Mouse (Mus musculus) hindbrain, embryonic 16.5 days (tissue): ENCODE measurements around the gene Plcd3. TPM values are rescaled to one million over a fixed set of nuclear protein-coding genes. Genes with fewer than 3 reads are reported as not detected.

Source experiments
- ATAC-seq: fragments of 200-750 bp; cut with Nextera tagmentation; 2 replicates; pipeline ENCODE4 v1.8.0; 2017; ENCODE audit warnings: moderate TSS enrichment, moderate library complexity
- H3K27ac ChIP-seq: fragments of 300-500 bp; sonication (generic); 2 replicates; pipeline ENCODE4 v1.5.1; 2014; ENCODE audit warnings: low read depth, mild to moderate bottlenecking, control low read depth, low read length, moderate library complexity
- H3K27me3 ChIP-seq: fragments of 300-500 bp; sonication (generic); replicated peaks from 2 replicates; pipeline ENCODE4 v1.6.1; 2014; ENCODE audit warnings: low read length; ENCODE audit not compliant: control insufficient read depth, insufficient read depth
- H3K36me3 ChIP-seq: fragments of 300-500 bp; sonication (generic); 2 replicates; pipeline ENCODE4 v1.6.1; 2014; ENCODE audit warnings: mild to moderate bottlenecking, low read length, moderate library complexity, mixed read lengths; ENCODE audit not compliant: control insufficient read depth, insufficient read depth
- H3K4me1 ChIP-seq: fragments of 300-500 bp; sonication (generic); 2 replicates; pipeline ENCODE4 v1.6.1; 2014; ENCODE audit warnings: low read depth, low read length; ENCODE audit not compliant: control insufficient read depth, insufficient read depth
- H3K4me2 ChIP-seq: fragments of 300-500 bp; sonication (generic); 2 replicates; pipeline ENCODE4 v1.6.1; 2014; ENCODE audit warnings: mild to moderate bottlenecking, low read length, control low read depth, moderate library complexity
- H3K4me3 ChIP-seq: fragments of 300-500 bp; sonication (generic); 2 replicates; pipeline ENCODE4 v1.5.1; 2014; ENCODE audit warnings: mild to moderate bottlenecking, low read length, control low read depth, moderate library complexity
- H3K9ac ChIP-seq: fragments of 300-500 bp; sonication (generic); 2 replicates; pipeline ENCODE4 v1.6.1; 2014; ENCODE audit warnings: low read depth, mild to moderate bottlenecking, control low read depth, low read length, moderate library complexity
- H3K9me3 ChIP-seq: fragments of 300-500 bp; sonication (generic); 2 replicates; pipeline ENCODE4 v1.6.1; 2014; ENCODE audit warnings: mild to moderate bottlenecking, low read length, moderate library complexity; ENCODE audit not compliant: control insufficient read depth
- WGBS: fragments of 180-500 bp; shearing (Covaris S2); extraction: QIAGEN DNeasy Blood & Tissue Kit; methylation state at CpG from one replicate; pipeline ENCODE4 v1.1.7; 2014; 5-methylcytosine and 5-hydroxymethylcytosine counted together
- polyA plus RNA-seq: library from polyadenylated mRNA; unstranded; fragments of >200 nt; fragmentation: Nextera tagmentation; extraction: Ambion mirVana; gene quantifications from 2 replicates; pipeline ENCODE4 v1.2.1, GENCODE M21; 2015

Gene Plcd3
- polyA plus RNA-seq, 1 experiment from 2014 or later, result 4.9 TPM

GRCm38 (mm10) chr11:103058499-103059085, 42.9 kb downstream of the Plcd3 start:
- 73% methylated on average over 3 of the region's 3 CpGs for WGBS
- no peak overlapping the region for H3K27ac ChIP-seq
- H3K4me1 ChIP-seq, result no peaks in the 10 kb centered on the region
- H3K9ac ChIP-seq, result no peak overlapping the region
- no peak overlapping the region for H3K4me3 ChIP-seq
- ATAC-seq, result no peak
- no peaks in the 10 kb centered on the region for H3K27me3 ChIP-seq
- no peak overlapping the region for H3K4me2 ChIP-seq
- H3K9me3 ChIP-seq, result no peaks in the 10 kb centered on the region
- H3K36me3 ChIP-seq, result peaks cover 36% of the 10 kb centered on the region

- no peaks in the 10 kb centered on the region for H3K9me3 ChIP-seq
- no peaks in the 10 kb centered on the region for H3K27me3 ChIP-seq
- H3K4me1 ChIP-seq, result no peaks in the 10 kb centered on the region
- no peak overlapping the region for H3K27ac ChIP-seq
- peaks cover 34% of the 10 kb centered on the region for H3K36me3 ChIP-seq
- H3K4me3 ChIP-seq, result no peak overlapping the region
- ATAC-seq, result no peak
- WGBS, result 97% methylated on average over 7 of the region's 7 CpGs
- H3K9ac ChIP-seq, result no peak overlapping the region
- H3K4me2 ChIP-seq, result no peak overlapping the region
These were observed 44.8 kb downstream of the Plcd3 start for GRCm38 (mm10) chr11:103056636-103057035.

GRCm38 (mm10) chr11:103054798-103055197, 46.7 kb downstream of the Plcd3 start:
- Histone ChIP-seq H3K27ac (no peak overlapping the region), H3K36me3 (peaks cover 24% of the 10 kb centered on the region), H3K9ac (no peak overlapping the region), H3K27me3 (no peaks in the 10 kb centered on the region), H3K4me3 (no peak overlapping the region), H3K4me1 (no peaks in the 10 kb centered on the region), H3K9me3 (no peaks in the 10 kb centered on the region), H3K4me2 (no peak overlapping the region)
- WGBS, result 46% methylated on average over 6 of the region's 6 CpGs
- ATAC-seq, result no peak

- no peak overlapping the region for H3K9ac ChIP-seq
- 93% methylated on average over 18 of the region's 18 CpGs for WGBS
These were observed 48.0 kb downstream of the Plcd3 start for GRCm38 (mm10) chr11:103053191-103054076.

DNA sequence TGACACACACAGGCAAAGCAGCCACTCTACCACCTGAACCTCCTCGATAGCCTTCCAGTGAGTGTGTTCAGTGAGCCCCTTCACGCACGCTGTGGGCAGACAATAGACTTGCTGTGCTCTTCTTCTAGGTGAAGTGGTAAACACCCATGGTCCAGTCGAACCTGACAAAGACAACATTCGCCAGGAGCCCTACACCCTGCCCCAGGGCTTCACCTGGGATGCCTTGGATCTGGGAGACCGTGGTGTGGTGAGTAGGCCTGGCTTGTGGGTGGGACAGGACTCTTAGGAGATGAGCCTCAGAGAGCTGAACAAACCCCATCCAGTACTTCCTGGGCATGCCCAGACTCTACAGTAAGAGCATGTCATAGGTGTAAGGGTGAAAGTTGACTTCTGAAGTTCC, 49.4 kb downstream of the Plcd3 start:
- ATAC-seq, result no peak
- Histone ChIP-seq H3K9me3 (no peaks in the 10 kb centered on the region), H3K4me2 (no peak overlapping the region), H3K4me3 (no peak overlapping the region), H3K36me3 (peaks cover 3% of the 10 kb centered on the region; the same call in 1 of the 2 replicates), H3K4me1 (no peaks in the 10 kb centered on the region), H3K27ac (no peak overlapping the region), H3K27me3 (no peaks in the 10 kb centered on the region), H3K9ac (no peak overlapping the region)
- WGBS, result 89% methylated on average over 6 of the region's 6 CpGs

More at GRCm38 (mm10) chr11:103053191-103054076, 48.0 kb downstream of the Plcd3 start:
- Histone ChIP-seq H3K9me3 (no peaks in the 10 kb centered on the region), H3K27ac (no peak overlapping the region), H3K4me1 (no peaks in the 10 kb centered on the region), H3K36me3 (peaks cover 14% of the 10 kb centered on the region), H3K4me3 (no peak overlapping the region), H3K27me3 (no peaks in the 10 kb centered on the region), H3K4me2 (no peak overlapping the region)
- no peak for ATAC-seq

- Histone ChIP-seq H3K27ac (no peak overlapping the region), H3K4me2 (no peak overlapping the region), H3K27me3 (no peaks in the 10 kb centered on the region), H3K36me3 (peaks cover 5% of the 10 kb centered on the region), H3K9ac (no peak overlapping the region), H3K4me3 (no peak overlapping the region), H3K4me1 (no peaks in the 10 kb centered on the region), H3K9me3 (no peaks in the 10 kb centered on the region)
- 83% methylated on average over 8 of the region's 8 CpGs for WGBS
- ATAC-seq, result no peak
These were observed 50.2 kb downstream of the Plcd3 start for GRCm38 (mm10) chr11:103051249-103051691.

DNA sequence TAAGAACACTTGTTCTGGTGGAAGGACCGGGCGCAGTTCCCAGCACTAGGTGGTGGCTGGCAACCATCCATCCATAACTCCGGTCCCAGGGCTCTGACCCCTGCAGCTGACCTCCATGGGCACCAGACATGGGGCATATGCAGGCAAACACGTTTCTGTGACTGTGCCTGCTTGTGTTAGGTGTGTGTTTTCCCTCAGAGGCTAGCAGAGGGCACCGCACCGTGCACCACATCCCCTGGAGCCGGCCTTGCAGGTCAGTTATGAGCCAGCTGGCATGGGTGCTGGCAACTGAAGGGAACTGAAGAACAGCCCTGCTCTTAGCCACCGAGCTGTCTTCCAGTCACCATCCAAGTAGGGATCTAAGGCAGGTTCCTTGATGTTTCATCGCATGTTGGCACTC, 51.3 kb downstream of the Plcd3 start:
- Histone ChIP-seq H3K4me1 (no peaks in the 10 kb centered on the region), H3K4me2 (no peak overlapping the region), H3K27ac (no peak overlapping the region), H3K4me3 (no peak overlapping the region), H3K9me3 (no peaks in the 10 kb centered on the region), H3K36me3 (peaks cover 11% of the 10 kb centered on the region), H3K27me3 (no peaks in the 10 kb centered on the region), H3K9ac (no peak overlapping the region)
- no peak for ATAC-seq
- WGBS, result 86% methylated on average over 9 of the region's 9 CpGs

- no peak for ATAC-seq
- H3K27ac ChIP-seq, result no peak overlapping the region
- H3K9ac ChIP-seq, result no peak overlapping the region
- no peaks in the 10 kb centered on the region for H3K4me1 ChIP-seq
- peaks cover 14% of the 10 kb centered on the region for H3K36me3 ChIP-seq
- H3K4me2 ChIP-seq, result no peak overlapping the region
- 97% methylated on average over 5 of the region's 5 CpGs for WGBS
- no peak overlapping the region for H3K4me3 ChIP-seq
- no peaks in the 10 kb centered on the region for H3K9me3 ChIP-seq
- no peaks in the 10 kb centered on the region for H3K27me3 ChIP-seq
These were observed 51.8 kb downstream of the Plcd3 start for GRCm38 (mm10) chr11:103049611-103050010.

DNA sequence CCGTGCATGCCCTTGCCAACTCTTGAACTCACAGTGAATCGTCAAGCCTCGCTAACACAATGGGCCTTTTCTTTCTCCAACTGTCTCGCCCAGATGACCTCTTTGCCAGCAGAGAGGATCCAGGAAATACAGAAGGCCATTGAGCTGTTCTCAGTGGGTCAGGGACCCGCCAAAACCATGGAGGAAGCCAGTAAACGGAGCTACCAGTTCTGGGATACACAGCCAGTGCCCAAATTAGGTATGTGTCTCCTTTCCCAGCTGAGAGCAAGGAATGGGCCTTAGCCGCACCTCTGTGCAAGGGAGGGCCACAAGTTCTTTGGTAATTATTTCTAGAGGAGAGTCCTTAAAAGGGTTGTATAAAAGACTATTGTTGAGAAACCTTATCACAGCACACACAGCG, 55.2 kb downstream of the Plcd3 start:
- H3K36me3 ChIP-seq, result peaks cover 23% of the 10 kb centered on the region
- H3K9me3 ChIP-seq, result no peaks in the 10 kb centered on the region

More for the DNA sequence above, 55.2 kb downstream of the Plcd3 start:
- ATAC-seq, result no peak
- Histone ChIP-seq H3K27ac (no peak overlapping the region), H3K4me1 (no peaks in the 10 kb centered on the region), H3K9ac (no peak overlapping the region), H3K4me2 (no peak overlapping the region), H3K4me3 (no peak overlapping the region), H3K27me3 (no peaks in the 10 kb centered on the region)
- 43% methylated on average over 8 of the region's 8 CpGs for WGBS
